Mouse (Mus musculus): Measurements from ENCODE around the gene Vsir. TPM values are rescaled to one million over a fixed set of nuclear protein-coding genes. Genes with fewer than 3 reads are reported as not detected.
A peak's percentile ranks its signal among the peaks of the same experiment; 100 is the strongest.

Vsir gene
- 1.6 and 1.7 TPM in 2 replicates for polyA plus RNA-seq (2015; fragmentation: Nextera tagmentation; extraction: Ambion mirVana)

GRCm38 (mm10) chr10:60346701-60347405 is at the start of gene Vsir:
Vsir (plus strand) TSS chr10:60346851.
- Histone ChIP-seq H3K9ac (replicated peaks) (peak within 1 kb of the TSS; percentile 44; the same call in 1 of the 2 replicates), H3K27me3 (peaks cover 25% of the 10 kb centered on the region), H3K9me3 (no peaks in the 10 kb centered on the region), H3K4me3 (replicated peaks) (peak within 1 kb of the TSS; percentile 21), H3K36me3 (no peaks in the 10 kb centered on the region), H3K4me1 (replicated peaks) (peaks cover 33% of the 10 kb centered on the region), H3K27ac (no peak within 1 kb of the TSS), H3K4me2 (replicated peaks) (peak within 1 kb of the TSS; percentile 42)
- ATAC-seq = peak; percentile 31; the same call in 1 of the 2 replicates
- WGBS = under 1% methylated on average over 37 of the region's 37 CpGs

GRCm38 (mm10) chr10:60299636-60300035 is 47.0 kb upstream of the Vsir start:
- 93% methylated on average over 12 of the region's 12 CpGs for WGBS
- H3K4me1 ChIP-seq (replicated peaks) = no peaks in the 10 kb centered on the region
- no peaks in the 10 kb centered on the region for H3K27me3 ChIP-seq
- no peaks in the 10 kb centered on the region for H3K9me3 ChIP-seq
- no peak overlapping the region for H3K9ac ChIP-seq (replicated peaks)
- peaks cover 82% of the 10 kb centered on the region for H3K36me3 ChIP-seq
- ATAC-seq = no peak
- no peak overlapping the region for H3K4me3 ChIP-seq (replicated peaks)
- no peak overlapping the region for H3K4me2 ChIP-seq (replicated peaks)
- no peak overlapping the region for H3K27ac ChIP-seq

- no peak overlapping the region for H3K9ac ChIP-seq (replicated peaks)
- H3K27me3 ChIP-seq = no peaks in the 10 kb centered on the region
- no peak overlapping the region for H3K4me2 ChIP-seq (replicated peaks)
- H3K4me1 ChIP-seq (replicated peaks) = 0 out of 2 replicates have a peak, but pooled peaks cover 2% of the 10 kb centered on the region
- no peak for ATAC-seq
- H3K9me3 ChIP-seq = no peaks in the 10 kb centered on the region
- H3K27ac ChIP-seq = no peak overlapping the region
- peaks cover 50% of the 10 kb centered on the region for H3K36me3 ChIP-seq
- 87% methylated on average over 17 of the region's 17 CpGs for WGBS
- no peak overlapping the region for H3K4me3 ChIP-seq (replicated peaks)
These were observed 43.2 kb upstream of the Vsir start for GRCm38 (mm10) chr10:60303419-60303818.

GRCm38 (mm10) chr10:60304854-60305628 is 41.6 kb upstream of the Vsir start:
- H3K27ac ChIP-seq = 0 out of 2 replicates have a peak overlapping the region, but pooled peaks have one; percentile 1
- ATAC-seq = peak; percentile 88
- no peak overlapping the region for H3K4me2 ChIP-seq (replicated peaks)
- WGBS = 68% methylated on average over 15 of the region's 15 CpGs
- H3K4me3 ChIP-seq (replicated peaks) = no peak overlapping the region
- H3K4me1 ChIP-seq (replicated peaks) = 0 out of 2 replicates have a peak, but pooled peaks cover 2% of the 10 kb centered on the region
- peaks cover 34% of the 10 kb centered on the region for H3K36me3 ChIP-seq
- no peaks in the 10 kb centered on the region for H3K9me3 ChIP-seq
- no peaks in the 10 kb centered on the region for H3K27me3 ChIP-seq
- H3K9ac ChIP-seq (replicated peaks) = no peak overlapping the region

- no peaks in the 10 kb centered on the region for H3K36me3 ChIP-seq
- H3K4me2 ChIP-seq (replicated peaks) = no peak overlapping the region
- no peaks in the 10 kb centered on the region for H3K9me3 ChIP-seq
- H3K27ac ChIP-seq = no peak overlapping the region
- 92% methylated on average over 13 of the region's 13 CpGs for WGBS
- H3K4me3 ChIP-seq (replicated peaks) = no peak overlapping the region
- H3K27me3 ChIP-seq = no peaks in the 10 kb centered on the region
- no peak for ATAC-seq
- H3K9ac ChIP-seq (replicated peaks) = no peak overlapping the region
- no peaks in the 10 kb centered on the region for H3K4me1 ChIP-seq (replicated peaks)
These were observed 36.0 kb upstream of the Vsir start for GRCm38 (mm10) chr10:60310629-60311028.

- ATAC-seq = no peak
- 93% methylated on average over 5 of the region's 5 CpGs for WGBS
- Histone ChIP-seq H3K4me3 (replicated peaks) (no peak overlapping the region), H3K27ac (no peak overlapping the region), H3K4me2 (replicated peaks) (no peak overlapping the region), H3K4me1 (replicated peaks) (no peaks in the 10 kb centered on the region), H3K9me3 (no peaks in the 10 kb centered on the region), H3K36me3 (no peaks in the 10 kb centered on the region), H3K9ac (replicated peaks) (no peak overlapping the region), H3K27me3 (no peaks in the 10 kb centered on the region)
These were observed 33.0 kb upstream of the Vsir start for GRCm38 (mm10) chr10:60313606-60314005.

- Histone ChIP-seq H3K4me1 (replicated peaks) (no peaks in the 10 kb centered on the region), H3K27ac (no peak overlapping the region), H3K27me3 (no peaks in the 10 kb centered on the region), H3K36me3 (no peaks in the 10 kb centered on the region), H3K4me2 (replicated peaks) (no peak overlapping the region), H3K9ac (replicated peaks) (no peak overlapping the region), H3K4me3 (replicated peaks) (no peak overlapping the region), H3K9me3 (no peaks in the 10 kb centered on the region)
- no peak for ATAC-seq
- 90% methylated on average over 4 of the region's 4 CpGs for WGBS
These were observed 30.5 kb upstream of the Vsir start for GRCm38 (mm10) chr10:60316166-60316565.

GRCm38 (mm10) chr10:60328963-60329650 is 17.5 kb upstream of the Vsir start:
- WGBS = 81% methylated on average over 11 of the region's 11 CpGs
- Histone ChIP-seq H3K27me3 (no peaks in the 10 kb centered on the region), H3K4me1 (replicated peaks) (no peaks in the 10 kb centered on the region), H3K4me2 (replicated peaks) (no peak overlapping the region), H3K36me3 (no peaks in the 10 kb centered on the region), H3K4me3 (replicated peaks) (no peak overlapping the region), H3K9ac (replicated peaks) (no peak overlapping the region), H3K27ac (no peak overlapping the region), H3K9me3 (no peaks in the 10 kb centered on the region)
- ATAC-seq = no peak

GRCm38 (mm10) chr10:60334583-60334982 is 12.1 kb upstream of the Vsir start:
- Histone ChIP-seq H3K4me3 (replicated peaks) (no peak overlapping the region), H3K27ac (no peak overlapping the region), H3K4me1 (replicated peaks) (no peaks in the 10 kb centered on the region), H3K27me3 (no peaks in the 10 kb centered on the region), H3K4me2 (replicated peaks) (no peak overlapping the region), H3K36me3 (no peaks in the 10 kb centered on the region), H3K9ac (replicated peaks) (no peak overlapping the region), H3K9me3 (no peaks in the 10 kb centered on the region)
- no peak for ATAC-seq
- WGBS = 79% methylated on average over 7 of the region's 7 CpGs

- Histone ChIP-seq H3K4me3 (replicated peaks) (no peak overlapping the region), H3K9me3 (no peaks in the 10 kb centered on the region), H3K27me3 (no peaks in the 10 kb centered on the region), H3K27ac (no peak overlapping the region), H3K9ac (replicated peaks) (no peak overlapping the region), H3K36me3 (no peaks in the 10 kb centered on the region), H3K4me1 (replicated peaks) (no peaks in the 10 kb centered on the region), H3K4me2 (replicated peaks) (no peak overlapping the region)
- ATAC-seq = no peak
- WGBS = 93% methylated on average over 4 of the region's 4 CpGs
These were observed 11.6 kb upstream of the Vsir start for GRCm38 (mm10) chr10:60335021-60335420.

- H3K9ac ChIP-seq (replicated peaks) = no peak overlapping the region
- peaks cover 12% of the 10 kb centered on the region for H3K27me3 ChIP-seq
- H3K4me3 ChIP-seq (replicated peaks) = no peak overlapping the region
- no peaks in the 10 kb centered on the region for H3K36me3 ChIP-seq
- 81% methylated on average over 9 of the region's 9 CpGs for WGBS
- peaks cover 11% of the 10 kb centered on the region for H3K4me1 ChIP-seq (replicated peaks)
- no peak overlapping the region for H3K27ac ChIP-seq
- H3K4me2 ChIP-seq (replicated peaks) = no peak overlapping the region
- no peaks in the 10 kb centered on the region for H3K9me3 ChIP-seq
- no peak for ATAC-seq
These were observed 5.1 kb upstream of the Vsir start for GRCm38 (mm10) chr10:60341528-60341927.

GRCm38 (mm10) chr10:60344111-60344510 is 2.5 kb upstream of the Vsir start:
- H3K27me3 ChIP-seq = peaks cover 25% of the 10 kb centered on the region
- no peaks in the 10 kb centered on the region for H3K9me3 ChIP-seq
- no peak overlapping the region for H3K9ac ChIP-seq (replicated peaks)
- H3K4me3 ChIP-seq (replicated peaks) = no peak overlapping the region
- no peak for ATAC-seq
- WGBS = 91% methylated on average over 3 of the region's 3 CpGs
- no peaks in the 10 kb centered on the region for H3K36me3 ChIP-seq
- no peak overlapping the region; the same call in 1 of the 2 replicates for H3K27ac ChIP-seq
- H3K4me2 ChIP-seq (replicated peaks) = no peak overlapping the region
- H3K4me1 ChIP-seq (replicated peaks) = peaks cover 18% of the 10 kb centered on the region
